Mouse (Mus musculus) forebrain, embryonic 14.5 days (tissue): Measurements from ENCODE around the gene Adora3. TPM values are rescaled to one million over a fixed set of nuclear protein-coding genes. Genes with fewer than 3 reads are reported as not detected.

ENCODE experiments used
- polyA plus RNA-seq: library from polyadenylated mRNA; unstranded; fragments of >200 nt; fragmentation: Nextera tagmentation; extraction: Ambion mirVana; gene quantifications from 2 replicates; pipeline ENCODE4 v1.2.1, GENCODE M21; 2014

The Adora3 gene
- polyA plus RNA-seq, 1 experiment from 2014 or later, result 0.11 TPM

Other genes starting within 250 kb of the Adora3 start
- 31.8 and 35.9 TPM in 2 replicates for gene Ddx20, start 183.3 kb upstream of the Adora3 start, polyA plus RNA-seq
- 0.74 and 1.1 TPM in 2 replicates for gene Inka2, start 166.3 kb upstream of the Adora3 start, polyA plus RNA-seq
- 48.1 and 69.3 TPM in 2 replicates for gene Rap1a, start 69.5 kb upstream of the Adora3 start, polyA plus RNA-seq
- gene Tmigd3, start within 50 bp of the Adora3 start, polyA plus RNA-seq, result not detected in 2 replicates
- 0.36 TPM in 1 of 2 replicates, not detected in the other for gene I830077J02Rik, start 61.8 kb downstream of the Adora3 start, polyA plus RNA-seq
- 87.5 and 88.2 TPM in 2 replicates for gene Wdr77, start 88.5 kb downstream of the Adora3 start, polyA plus RNA-seq
- 552 and 581 TPM in 2 replicates for gene Atp5f1, start 89.2 kb downstream of the Adora3 start, polyA plus RNA-seq
- 1.9 and 2.6 TPM in 2 replicates for gene Ovgp1, start 102.9 kb downstream of the Adora3 start, polyA plus RNA-seq
- 7.8 and 8.3 TPM in 2 replicates for gene Pifo, start 143.8 kb downstream of the Adora3 start, polyA plus RNA-seq
- not detected in 2 replicates for gene Chil5, start 162.0 kb downstream of the Adora3 start, polyA plus RNA-seq
- 1.0 and 1.5 TPM in 2 replicates for gene Chia1, start 242.4 kb downstream of the Adora3 start, polyA plus RNA-seq